Mouse (Mus musculus) kidney, adult 2 months (tissue): ENCODE data around the gene Aqp9. TPM values are rescaled to one million over a fixed set of nuclear protein-coding genes. Genes with fewer than 3 reads are reported as not detected.

ENCODE experiments used
- DNase-seq: peaks from one replicate; pipeline ENCODE4 v3.0.0; 2021
- H3K27ac ChIP-seq: fragments of 200-500 bp; 2 replicates; pipeline ENCODE4 v1.5.1; 2012; ENCODE audit warnings: low read depth, low read length, control low read depth, inconsistent platforms; ENCODE audit not compliant: insufficient read depth
- H3K27me3 ChIP-seq: fragments of 200-500 bp; replicated peaks from 2 replicates; pipeline ENCODE4 v1.6.1; 2012; ENCODE audit warnings: mild to moderate bottlenecking, moderate library complexity, low read length, inconsistent platforms; ENCODE audit not compliant: control insufficient read depth, insufficient read depth
- H3K36me3 ChIP-seq: fragments of 200-500 bp; 2 replicates; pipeline ENCODE4 v1.6.1; 2012; ENCODE audit warnings: mild to moderate bottlenecking, moderate library complexity, low read length, inconsistent platforms; ENCODE audit not compliant: control insufficient read depth, insufficient read depth
- H3K4me1 ChIP-seq: fragments of 200-500 bp; 2 replicates; pipeline ENCODE4 v1.6.1; 2011; ENCODE audit warnings: low read length; ENCODE audit not compliant: control insufficient read depth, insufficient read depth
- H3K4me3 ChIP-seq: fragments of 200-500 bp; 2 replicates; pipeline ENCODE4 v1.5.1; 2011; ENCODE audit warnings: mild to moderate bottlenecking, low read depth, low read length, control low read depth; ENCODE audit not compliant: insufficient read depth
- CTCF ChIP-seq: fragments of 200-500 bp; conservative IDR thresholded peaks from 2 replicates; pipeline ENCODE4 v1.5.1; 2011; ENCODE audit warnings: low read depth, mild to moderate bottlenecking, control low read depth, low read length, moderate library complexity, mixed read lengths; ENCODE audit not compliant: insufficient read depth, insufficient read length
- POLR2A ChIP-seq: fragments of 200-500 bp; IDR thresholded peaks from one replicate; pipeline ENCODE4 v1.6.1; 2011; ENCODE audit warnings: low read depth, low read length, control low read depth
- WGBS: fragments of 180-500 bp; shearing (Covaris S2); methylation state at CpG from one replicate; pipeline ENCODE4 v1.1.7; 2018; 5-methylcytosine and 5-hydroxymethylcytosine counted together
- polyA plus RNA-seq: library from polyadenylated mRNA; depleted of rRNA; stranded (reverse); fragments of >200 nt; gene quantifications from 2 replicates; pipeline ENCODE4 v1.2.3, GENCODE M21; 2012

Gene Aqp9
- polyA plus RNA-seq, 1 experiment, result 0.11 TPM

DNA sequence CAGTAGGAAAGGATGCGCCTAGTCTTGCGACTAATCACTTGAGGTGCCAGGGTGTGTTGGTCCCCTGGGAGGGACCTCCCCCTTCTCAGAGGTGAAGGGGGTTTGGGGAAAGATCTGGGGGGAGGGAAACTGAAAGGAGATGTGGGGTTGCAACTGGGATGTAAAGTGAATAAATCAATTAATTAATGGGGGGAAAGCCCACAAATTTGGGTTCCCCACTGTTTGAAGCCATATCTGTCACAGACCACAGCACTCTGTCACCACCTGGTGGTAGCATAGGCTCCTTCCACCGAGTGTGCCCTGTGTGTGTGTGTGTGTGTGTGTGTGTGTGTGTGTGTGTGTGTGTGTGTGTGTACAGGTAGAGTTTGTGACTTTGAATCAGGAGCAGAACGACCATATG, 94.7 kb downstream of the Aqp9 start:
- peak; percentile 45 for DNase-seq
- H3K36me3 ChIP-seq, result no peaks in the 10 kb centered on the region
- WGBS, result 59% methylated on average over 4 of the region's 4 CpGs
- TF ChIP-seq POLR2A, result no peak
- TF ChIP-seq CTCF, result peak; percentile 82
- H3K4me3 ChIP-seq, result no peak overlapping the region
- no peaks in the 10 kb centered on the region for H3K27me3 ChIP-seq
- no peak overlapping the region for H3K27ac ChIP-seq
- no peaks in the 10 kb centered on the region for H3K4me1 ChIP-seq

DNA sequence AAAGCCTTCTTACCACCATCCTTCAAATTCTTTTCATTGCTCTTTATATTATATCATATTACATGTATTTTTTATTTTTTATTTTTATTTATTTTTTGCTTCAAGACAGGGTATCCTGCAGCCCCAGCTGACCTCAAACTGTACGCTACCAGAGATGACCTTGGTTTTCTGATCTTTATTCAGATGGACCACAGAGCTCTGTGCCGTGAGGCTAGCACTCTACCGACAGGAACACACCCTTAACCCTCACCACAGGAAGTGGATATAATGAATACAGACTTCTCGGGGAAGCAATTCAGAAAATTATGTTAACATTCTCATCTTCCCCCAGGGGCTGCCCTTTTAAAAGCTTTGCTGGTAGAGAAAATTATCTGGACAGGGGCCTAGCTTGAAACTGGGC, 95.4 kb downstream of the Aqp9 start:
- H3K4me1 ChIP-seq, result no peaks in the 10 kb centered on the region
- no peak overlapping the region for H3K27ac ChIP-seq
- H3K4me3 ChIP-seq, result no peak overlapping the region
- H3K27me3 ChIP-seq, result no peaks in the 10 kb centered on the region
- no peak for TF ChIP-seq CTCF
- TF ChIP-seq POLR2A, result no peak
- no peak for DNase-seq
- H3K36me3 ChIP-seq, result no peaks in the 10 kb centered on the region
- WGBS, result 58% methylated on average over 4 of the region's 4 CpGs

DNA sequence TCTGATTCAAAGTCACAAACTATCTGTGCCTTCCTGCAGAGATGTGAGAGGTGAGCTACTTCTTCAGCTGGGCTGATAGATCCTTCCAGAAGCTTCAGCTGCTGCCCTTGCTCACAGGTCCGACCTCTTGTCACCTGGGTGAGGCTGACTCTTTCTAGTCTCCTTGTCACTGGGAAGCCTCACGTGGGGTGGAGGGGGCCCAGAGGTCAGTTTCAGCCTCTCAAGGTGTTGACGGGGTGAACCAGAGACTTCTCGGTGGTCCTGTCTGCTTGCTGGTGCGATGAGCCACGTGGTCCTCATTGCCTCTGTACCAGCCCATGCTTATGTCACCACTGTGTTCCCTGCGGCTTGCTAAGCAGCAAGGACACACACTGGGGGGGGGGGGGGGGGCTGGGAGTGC, 96.0 kb downstream of the Aqp9 start:
- TF ChIP-seq CTCF (no peak), POLR2A (no peak)
- H3K27me3 ChIP-seq, result no peaks in the 10 kb centered on the region
- H3K4me3 ChIP-seq, result no peak overlapping the region
- no peak for DNase-seq
- no peaks in the 10 kb centered on the region for H3K4me1 ChIP-seq
- no peaks in the 10 kb centered on the region for H3K36me3 ChIP-seq
- 74% methylated on average over 7 of the region's 7 CpGs for WGBS
- H3K27ac ChIP-seq, result no peak overlapping the region

DNA sequence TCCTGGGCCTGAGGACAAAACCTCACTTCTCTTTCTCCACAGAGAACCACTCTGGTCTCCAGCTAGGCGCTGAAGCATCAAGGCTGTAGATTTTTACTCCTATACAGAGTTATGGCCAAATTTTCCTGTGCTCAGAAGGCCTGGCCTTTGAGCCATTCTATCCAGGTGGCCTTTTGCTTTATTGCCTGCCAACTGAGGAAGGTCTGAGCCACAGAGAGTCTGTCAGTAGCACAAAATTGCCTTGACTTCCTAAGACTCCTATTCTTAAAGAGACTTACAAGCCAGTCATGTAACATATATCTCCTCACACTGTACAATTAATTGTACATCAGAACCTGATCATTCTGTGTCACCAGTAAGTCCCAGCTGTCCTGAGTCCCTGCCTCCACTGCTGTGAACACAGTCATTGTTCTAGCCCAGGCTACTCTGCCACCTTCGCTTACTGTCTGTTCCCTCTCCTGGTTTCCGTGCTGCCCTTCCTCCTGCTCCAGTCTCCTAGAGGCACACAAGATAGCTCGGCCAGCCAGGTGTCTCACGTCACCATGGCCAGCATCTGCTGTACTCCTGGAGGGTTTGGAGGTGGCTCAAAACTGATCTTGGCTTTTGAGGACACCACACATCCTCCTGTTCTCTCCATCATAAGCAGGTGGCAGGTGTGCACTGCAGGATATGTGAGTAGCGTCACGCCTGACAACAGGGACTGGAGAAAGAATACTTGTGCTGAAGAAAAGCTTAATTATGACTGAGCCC, 96.7 kb downstream of the Aqp9 start:
- Histone ChIP-seq H3K27ac (no peak overlapping the region), H3K4me1 (no peaks in the 10 kb centered on the region), H3K27me3 (no peaks in the 10 kb centered on the region), H3K4me3 (no peak overlapping the region), H3K36me3 (no peaks in the 10 kb centered on the region)
- TF ChIP-seq POLR2A, result no peak
- TF ChIP-seq CTCF, result no peak
- WGBS, result 83% methylated on average over 7 of the region's 7 CpGs
- no peak for DNase-seq

DNA sequence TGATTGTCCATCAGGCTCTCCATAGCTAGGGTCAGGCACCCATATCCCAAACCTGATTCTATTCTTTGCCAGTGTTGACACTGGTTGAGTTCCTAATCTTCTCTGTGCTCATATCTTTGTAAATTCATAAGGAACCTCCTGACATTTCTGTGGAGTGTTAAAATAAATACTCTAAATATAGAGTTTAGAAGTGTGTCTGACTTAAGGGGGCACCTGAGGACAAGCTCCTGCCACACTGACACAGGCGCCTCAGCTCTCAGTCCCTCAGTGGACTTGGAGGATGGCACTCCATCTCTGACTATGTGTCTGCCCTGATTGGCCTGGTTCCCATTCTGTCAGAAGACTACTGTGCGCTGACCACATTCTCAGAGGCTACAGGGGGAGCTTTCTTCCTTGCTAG, 97.9 kb downstream of the Aqp9 start:
- WGBS, result 96% methylated on average over 2 of the region's 2 CpGs
- no peak for DNase-seq
- H3K4me3 ChIP-seq, result no peak overlapping the region
- no peak for TF ChIP-seq POLR2A
- no peak for TF ChIP-seq CTCF
- H3K27ac ChIP-seq, result no peak overlapping the region
- H3K4me1 ChIP-seq, result no peaks in the 10 kb centered on the region
- no peaks in the 10 kb centered on the region for H3K36me3 ChIP-seq
- H3K27me3 ChIP-seq, result no peaks in the 10 kb centered on the region

DNA sequence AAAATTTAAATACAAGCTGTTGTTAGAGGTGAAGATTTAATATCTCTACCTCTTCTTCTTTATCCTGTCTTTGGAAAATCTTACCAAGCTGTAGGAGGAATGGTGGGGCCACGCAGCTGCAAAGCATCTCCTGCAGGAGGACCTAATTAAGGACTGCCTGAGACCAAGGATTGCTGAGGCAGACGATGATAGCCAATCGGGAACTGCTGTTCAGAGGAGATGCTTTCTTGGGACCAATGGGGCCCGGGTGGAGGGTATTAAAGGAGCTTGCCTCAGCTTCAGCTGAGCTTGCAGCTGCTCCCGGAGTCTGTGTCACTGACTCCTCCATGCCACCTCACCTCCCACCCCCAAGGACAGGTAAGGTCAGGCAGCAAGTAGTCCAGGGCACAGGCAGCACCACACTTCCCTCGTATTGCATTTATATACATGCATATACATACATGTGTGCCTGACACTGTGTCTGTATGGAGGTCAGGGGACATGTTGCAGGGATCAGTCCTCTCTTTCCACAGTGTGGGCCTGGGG, 99.6 kb downstream of the Aqp9 start:
- DNase-seq, result no peak
- H3K4me1 ChIP-seq, result no peaks in the 10 kb centered on the region
- no peak overlapping the region for H3K27ac ChIP-seq
- TF ChIP-seq CTCF (no peak), POLR2A (no peak)
- WGBS, result 60% methylated on average over 6 of the region's 6 CpGs
- H3K4me3 ChIP-seq, result no peak overlapping the region
- no peaks in the 10 kb centered on the region for H3K36me3 ChIP-seq
- H3K27me3 ChIP-seq, result no peaks in the 10 kb centered on the region

DNA sequence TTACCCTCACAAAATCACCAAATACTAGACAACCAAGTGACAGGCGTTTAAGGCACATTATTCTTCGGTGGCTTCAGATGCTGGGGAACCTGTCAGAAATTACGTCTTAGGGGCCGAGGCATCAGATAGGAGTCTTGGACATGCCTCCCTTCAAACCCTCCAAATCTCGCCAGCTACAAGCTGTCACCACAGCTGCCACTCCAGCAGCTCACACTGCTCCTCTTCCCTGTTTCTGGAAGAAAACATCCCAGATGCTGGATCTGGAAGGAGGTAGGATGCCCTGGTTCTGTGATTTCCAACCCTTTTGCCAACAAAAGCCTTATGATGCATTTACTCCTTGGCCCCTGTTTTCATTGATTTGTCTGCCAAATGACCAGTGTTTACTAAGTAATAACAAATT, 101.3 kb downstream of the Aqp9 start:
- WGBS, result 94% methylated on average over 5 of the region's 5 CpGs
- no peak for DNase-seq
- H3K36me3 ChIP-seq, result no peaks in the 10 kb centered on the region
- no peaks in the 10 kb centered on the region for H3K27me3 ChIP-seq
- H3K27ac ChIP-seq, result no peak overlapping the region
- no peak overlapping the region for H3K4me3 ChIP-seq
- TF ChIP-seq POLR2A, result no peak
- H3K4me1 ChIP-seq, result no peaks in the 10 kb centered on the region

DNA sequence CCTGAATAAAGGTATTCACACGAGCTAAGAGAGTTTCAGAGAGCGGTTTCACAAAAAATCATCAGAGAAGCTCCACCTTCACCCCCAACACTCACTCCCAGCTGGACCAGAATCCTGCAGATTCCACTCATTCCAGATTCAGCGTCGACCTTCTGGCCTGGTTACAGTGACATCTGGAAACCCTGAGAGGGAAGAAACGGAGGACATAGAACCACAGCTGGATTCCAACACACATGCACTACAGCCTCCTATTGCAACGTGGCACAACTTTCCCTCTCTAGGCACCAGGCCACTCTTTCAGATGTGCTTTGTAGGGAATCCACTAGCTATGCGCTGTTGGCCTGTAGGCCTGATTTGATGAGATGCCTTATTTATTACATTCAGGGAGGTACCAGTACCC, 102.0 kb downstream of the Aqp9 start:
- no peaks in the 10 kb centered on the region for H3K4me1 ChIP-seq
- no peak for TF ChIP-seq POLR2A
- TF ChIP-seq CTCF, result no peak
- no peak overlapping the region for H3K27ac ChIP-seq
- no peaks in the 10 kb centered on the region for H3K36me3 ChIP-seq
- no peak overlapping the region for H3K4me3 ChIP-seq
- no peak for DNase-seq
- no peaks in the 10 kb centered on the region for H3K27me3 ChIP-seq
- WGBS, result 71% methylated on average over 7 of the region's 7 CpGs
